Mouse (Mus musculus): ENCODE data around the gene Tas1r2. TPM values are rescaled to one million over a fixed set of nuclear protein-coding genes. Genes with fewer than 3 reads are reported as not detected.

Gene Tas1r2
- total RNA-seq, 2 experiments from 2014 or later, result not detected

DNA sequence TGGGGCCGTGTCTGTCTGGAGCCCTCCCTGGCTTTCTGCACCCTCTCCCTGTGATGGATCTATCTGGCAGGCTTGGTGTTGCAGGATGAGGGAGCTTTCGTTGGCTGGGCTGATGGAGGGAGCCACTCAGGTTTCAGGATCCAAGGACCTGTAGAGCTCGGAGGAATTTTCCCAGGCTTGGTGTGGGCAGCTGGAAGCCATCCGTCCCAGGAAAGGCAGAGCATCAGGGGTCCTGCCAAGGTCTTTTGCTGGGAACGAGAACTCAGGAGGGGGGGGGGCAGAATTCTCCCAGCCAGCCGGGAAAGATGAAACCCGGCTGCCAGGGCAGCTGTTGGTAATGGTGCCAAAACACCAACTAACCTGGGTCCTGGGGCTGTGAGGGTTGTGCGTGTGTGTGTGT, 45.3 kb downstream of the Tas1r2 start:
- intact Hi-C loops (cut with DNase I), result no loop called here
- DNase-seq, result no peak

DNA sequence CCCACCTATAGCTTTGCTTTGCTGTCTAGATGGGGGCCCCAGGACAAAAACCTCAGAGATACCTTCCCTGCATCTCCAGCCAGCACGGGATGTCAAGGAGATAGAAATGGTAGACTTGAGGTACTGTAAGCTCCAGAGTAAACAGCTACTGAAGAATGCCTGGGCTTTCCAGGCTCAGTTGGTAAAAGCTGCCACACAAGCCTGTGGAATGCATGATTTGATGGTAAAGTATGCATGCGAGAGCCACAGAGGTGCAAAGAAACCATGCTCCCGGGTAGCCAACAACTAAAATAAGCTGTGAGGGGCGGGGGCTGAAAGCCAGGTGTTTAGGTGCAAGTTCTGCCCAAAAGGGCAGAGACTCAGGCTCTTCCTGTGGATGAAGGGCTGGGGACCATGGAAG, 49.6 kb downstream of the Tas1r2 start:
- intact Hi-C loops (cut with DNase I), result no loop called here
- DNase-seq, result no peak

DNA sequence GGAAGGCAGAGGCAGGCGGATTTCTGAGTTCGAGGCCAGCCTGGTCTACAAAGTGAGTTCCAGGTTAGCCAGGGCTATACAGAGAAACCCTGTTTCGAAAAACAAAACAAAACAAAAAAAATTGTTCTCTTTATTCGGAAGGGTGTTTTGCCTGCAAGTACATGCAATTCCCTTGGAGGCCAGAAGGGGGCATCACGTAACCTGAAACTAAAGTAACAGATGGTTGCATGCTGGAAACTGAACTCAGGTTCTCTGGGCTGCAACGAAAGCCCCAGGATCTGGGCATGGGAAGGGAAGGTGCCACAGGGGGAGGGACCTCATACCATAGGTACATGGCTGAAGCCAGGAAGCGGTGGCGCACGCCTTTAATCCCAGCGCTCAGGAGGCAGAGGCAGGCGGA, 50.1 kb downstream of the Tas1r2 start:
- DNase-seq, result no peak
- intact Hi-C loops (cut with DNase I), result no loop called here

DNA sequence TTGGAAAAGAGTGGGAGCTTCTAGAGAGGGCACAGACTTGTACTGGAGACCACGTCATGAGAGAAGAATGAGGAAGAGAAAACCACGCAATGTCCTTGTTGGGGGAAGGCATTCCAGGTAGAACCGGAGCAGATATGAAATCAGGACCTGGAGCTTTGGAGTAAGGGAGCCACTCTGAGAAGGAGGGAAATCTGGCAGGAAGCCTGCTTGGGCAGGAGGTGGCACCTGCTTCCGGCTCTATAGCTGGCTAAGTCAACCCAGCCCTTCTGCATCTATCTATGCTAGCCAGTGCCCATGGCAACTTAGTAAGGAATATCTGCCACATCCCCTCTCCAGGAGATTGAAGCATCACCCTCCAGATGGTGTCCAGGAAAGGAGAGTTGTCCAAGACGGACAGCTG, 52.6 kb downstream of the Tas1r2 start:
- intact Hi-C loops (cut with DNase I), result no loop called here
- DNase-seq, result no peak

DNA sequence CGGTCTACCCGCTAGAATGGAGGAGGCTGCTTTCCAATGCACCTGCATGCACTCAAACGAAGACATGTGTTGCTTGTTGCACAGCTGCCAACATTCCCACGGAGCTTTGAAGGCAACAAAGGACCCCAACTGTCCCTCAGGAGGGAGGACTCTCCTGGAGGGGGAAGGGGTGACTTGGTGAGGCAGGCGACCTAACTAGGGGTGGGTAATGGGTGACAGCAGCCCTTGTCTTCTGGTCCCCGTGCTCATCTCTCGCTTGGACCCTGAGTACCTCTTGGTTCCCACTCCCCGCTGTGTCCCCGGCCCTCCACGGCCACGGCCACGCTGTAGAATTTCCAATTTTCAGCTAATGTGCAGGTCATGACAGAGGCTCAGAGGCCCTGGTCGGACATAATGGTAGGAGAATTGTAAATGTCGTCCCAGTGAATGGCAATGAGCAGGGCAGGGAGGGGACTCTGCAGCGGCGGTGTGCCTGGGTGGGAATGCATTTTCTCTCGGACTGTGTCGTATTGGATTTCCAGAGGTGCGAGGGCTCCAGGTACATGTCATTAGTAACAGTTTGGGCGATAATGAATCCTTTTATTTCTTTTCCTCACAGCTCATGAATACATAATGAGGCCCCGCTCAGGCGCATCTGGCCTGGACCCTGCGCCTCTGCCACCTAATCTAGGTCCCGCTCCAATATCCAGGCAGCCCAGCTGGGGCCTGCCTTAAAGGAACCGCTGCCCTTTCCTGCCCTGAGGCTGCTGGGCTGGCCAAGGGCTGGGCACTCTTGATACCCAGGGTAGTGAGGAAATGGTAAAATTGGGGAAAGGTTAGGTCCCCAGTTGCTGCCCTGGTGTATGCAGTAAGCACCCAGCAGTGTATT, 57.4 kb downstream of the Tas1r2 start:
- intact Hi-C loops (cut with DNase I), result no loop called here
- DNase-seq, result no peak

DNA sequence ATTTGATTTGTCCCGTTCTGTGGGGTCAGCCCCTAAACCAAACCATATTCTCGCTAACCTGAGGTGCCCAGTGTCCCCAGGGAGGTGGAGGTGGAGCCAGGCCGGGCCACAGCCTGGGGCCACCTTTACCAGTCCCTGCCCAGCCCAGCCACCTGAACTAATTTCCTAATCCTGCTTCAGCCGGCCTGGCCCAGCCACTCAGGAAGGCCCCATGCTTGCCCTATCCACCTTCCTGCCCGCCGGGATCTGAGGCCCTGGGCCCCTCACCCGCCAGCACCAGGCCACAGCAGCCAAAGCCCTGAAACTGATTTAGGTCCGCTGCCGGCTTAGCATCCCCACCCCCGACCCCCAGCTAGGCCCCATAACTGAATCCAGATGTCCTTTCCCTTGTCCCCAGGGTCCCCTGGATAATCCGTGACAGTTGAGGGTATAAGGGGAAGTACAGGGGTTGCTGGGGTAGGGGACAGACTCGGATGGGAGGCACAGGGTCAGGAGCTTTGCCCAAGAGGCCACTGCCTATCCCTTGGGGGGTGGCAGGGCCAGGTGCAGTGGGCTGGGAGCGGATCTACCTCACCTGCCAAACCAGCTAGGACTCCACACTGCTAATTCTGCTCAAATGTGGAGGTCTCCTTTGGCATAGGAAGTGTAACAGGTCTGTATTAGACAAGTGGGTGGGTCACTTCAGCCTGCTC, 62.0 kb downstream of the Tas1r2 start:
- DNase-seq, result no peak
- intact Hi-C loops (cut with DNase I), result no loop called here

DNA sequence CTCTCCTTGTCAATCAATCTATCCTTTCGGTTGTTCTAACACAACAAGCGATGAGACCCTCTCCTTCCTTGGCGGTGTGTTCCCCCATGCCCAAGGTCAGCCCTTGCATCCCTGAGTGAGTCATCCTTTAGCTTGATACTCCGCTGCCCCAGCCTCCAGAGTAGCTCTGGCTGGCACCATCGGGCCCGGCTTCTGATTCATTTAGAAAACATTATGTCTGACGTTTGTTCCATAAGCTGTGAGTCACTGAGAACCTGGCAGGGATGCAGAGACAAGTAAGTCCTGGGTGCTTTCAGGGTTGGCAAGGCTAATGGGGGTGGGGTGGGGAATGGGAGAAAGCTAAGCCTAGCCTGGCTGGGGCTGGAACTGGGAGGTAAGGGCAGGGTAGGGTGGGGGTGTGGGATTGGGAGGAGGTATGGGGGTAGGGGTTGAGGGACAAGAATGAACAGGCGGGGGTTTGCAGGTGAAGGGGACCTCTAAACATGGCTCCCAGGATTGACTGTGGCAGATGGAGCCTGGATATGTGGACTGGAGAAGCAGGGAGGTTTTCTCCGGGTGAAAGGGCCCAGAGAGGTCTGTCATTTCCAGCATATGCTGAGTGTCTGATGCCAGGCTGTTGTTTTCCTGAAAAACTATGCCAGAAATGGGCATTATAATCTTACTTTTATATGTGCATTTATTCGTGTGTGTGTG, 63.3 kb downstream of the Tas1r2 start:
- DNase-seq, result no peak
- intact Hi-C loops (cut with DNase I), result no loop called here

DNA sequence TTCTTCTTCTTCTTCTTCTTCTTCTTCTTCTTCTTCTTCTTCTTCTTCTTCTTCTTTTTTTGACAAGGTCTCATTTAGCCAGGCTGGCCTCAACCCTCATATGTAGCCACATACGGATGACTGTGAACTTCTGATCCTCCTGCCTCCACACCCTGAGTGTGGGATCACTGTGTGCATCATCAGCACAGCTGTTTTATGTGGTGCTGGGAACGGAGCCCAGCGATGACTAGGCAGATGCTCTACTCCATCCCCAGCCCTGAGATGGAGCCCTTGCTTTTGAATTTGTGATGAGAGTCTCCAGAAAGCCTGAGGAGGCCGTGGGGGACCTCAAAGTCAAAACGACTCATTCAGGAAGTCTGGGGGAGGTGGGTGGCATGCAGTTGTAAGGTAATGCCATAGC, 65.6 kb downstream of the Tas1r2 start:
- no peak for DNase-seq
- intact Hi-C loops (cut with DNase I), result no loop called here

Small RNA genes within 50 kb of the gene (microRNA-seq; reads per million reads assigned to microRNA genes)
- 0 to 1.1 reads per million in 2 experiments for gene Mir7020

Other genes with a start within 250 kb of the Tas1r2 start
- gene Iffo2, start 123.0 kb upstream of the Tas1r2 start, total RNA-seq (2021), result 1 to 10 TPM; 8.7 to 9.1 TPM
- gene Gm21969, start 50.4 kb upstream of the Tas1r2 start, total RNA-seq (2021), result not detected
- gene Aldh4a1, start 30.7 kb upstream of the Tas1r2 start, total RNA-seq (2021), result 10 to 100 TPM; 28.4 to 31.5 TPM
- not detected for gene Pax7, start 180.0 kb downstream of the Tas1r2 start, total RNA-seq (2021)

Measured in heart, postnatal 14 days (tissue).